Mouse (Mus musculus): ENCODE measurements around the gene Abca17.

- TF ChIP-seq CTCF (IDR thresholded peaks at IDR 0.05; ENCODE audit: low read depth) (no peak), EP300 (IDR thresholded peaks at IDR 0.05; ENCODE audit: low read depth) (no peak)
These were observed 134.0 kb downstream of the Abca17 start for GRCm38 (mm10) chr17:24216836-24217235.

Measured in liver, embryonic 14.5 days (tissue).